Mouse (Mus musculus) urinary bladder, postnatal 14 days (tissue): ENCODE results near the gene Accsl.

Experiments
- DNase-seq: peaks from one replicate; pipeline ENCODE4 v3.0.0; 2021; ENCODE audit warnings: low spot score

The Accsl gene

DNA sequence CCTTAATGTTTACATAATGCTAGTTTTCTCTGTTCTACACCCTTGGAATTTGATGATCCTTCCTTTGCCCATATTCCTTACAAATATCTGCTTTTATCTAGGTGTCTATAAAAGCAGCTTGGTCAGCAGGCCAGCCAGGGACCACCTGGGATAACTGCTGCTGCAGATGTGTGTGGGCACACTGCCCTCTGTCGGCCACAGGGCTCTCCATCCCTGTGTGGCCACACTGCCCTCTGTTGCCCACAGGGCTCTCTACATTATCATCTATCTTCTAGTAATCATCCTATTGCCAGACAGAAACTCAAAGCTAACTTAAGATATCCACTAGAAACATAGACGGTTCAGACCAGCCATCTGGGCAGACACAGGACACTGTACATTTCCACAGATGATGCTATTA is 59.0 kb downstream of the Accsl start:
- DNase-seq: peak; percentile 28

GRCm38 (mm10) chr2:93808071-93808470 is 60.9 kb downstream of the Accsl start:
- no peak for DNase-seq

- DNase-seq: no peak
Measured at GRCm38 (mm10) chr2:93807440-93807839, 61.5 kb downstream of the Accsl start.

DNA sequence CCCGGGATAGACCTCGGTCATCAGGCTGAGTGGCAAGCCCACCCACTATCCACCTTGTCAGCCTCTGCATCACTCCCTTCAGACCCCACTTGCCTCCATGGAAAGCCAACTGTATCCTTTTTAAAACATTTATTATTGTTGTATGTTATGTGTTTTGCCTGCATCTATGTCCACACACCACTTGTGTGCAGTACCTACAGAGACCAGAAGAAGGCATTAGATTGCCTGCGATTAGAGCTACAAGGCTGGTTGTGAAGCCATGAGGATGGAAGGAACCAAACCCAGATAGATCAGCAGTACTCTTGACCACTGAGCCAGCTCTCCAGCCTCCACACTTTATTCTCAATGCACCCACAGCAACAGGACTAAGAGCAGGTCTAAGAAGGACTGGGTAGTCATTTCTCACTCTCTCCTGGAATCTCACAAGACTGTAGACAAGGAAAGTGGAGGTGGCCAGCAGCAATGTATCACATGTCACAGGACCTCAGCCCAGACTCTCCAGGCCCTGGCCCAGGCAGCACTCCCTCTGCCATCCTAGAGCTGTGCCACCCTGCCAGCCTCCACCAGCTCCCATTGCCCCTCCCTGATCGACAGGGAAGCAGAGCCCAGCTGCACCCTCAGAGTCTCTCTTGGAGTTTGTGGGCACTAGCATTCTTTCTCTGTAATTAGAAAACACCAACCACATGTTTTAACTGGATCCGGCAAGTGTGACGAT is 62.3 kb downstream of the Accsl start:
- DNase-seq: no peak

GRCm38 (mm10) chr2:93805523-93805922 is 63.4 kb downstream of the Accsl start:
- DNase-seq: no peak
